Mouse (Mus musculus): Measurements from ENCODE around the gene Akap9.
"Not testable (repeated sequence)": the region's sequence is repeated elsewhere in the genome, so short reads cannot be mapped to it uniquely, and the experiment has no call there.

Gene Akap9

DNA sequence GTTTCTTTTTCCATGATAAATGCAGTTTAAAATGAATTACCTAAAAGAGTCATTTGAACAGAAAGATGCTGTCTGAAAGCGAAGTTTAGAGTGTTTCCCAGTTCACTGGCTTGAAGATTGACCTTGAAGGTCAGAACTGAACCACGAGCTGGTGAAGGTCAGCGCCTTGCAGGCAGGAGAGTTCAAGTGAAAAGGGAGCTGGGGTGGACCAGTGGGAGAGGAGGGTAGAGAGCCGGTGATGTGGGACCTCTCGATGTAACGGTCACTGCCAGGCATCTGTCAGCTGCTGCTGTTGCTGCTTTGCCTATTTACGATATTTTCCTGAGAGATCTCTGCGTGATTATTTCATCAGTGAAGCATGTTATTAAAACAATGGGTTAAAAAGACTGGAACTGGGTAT, 111.5 kb downstream of the Akap9 start:
- no peak for DNase-seq (ENCODE audit: low read depth, low spot score)

DNA sequence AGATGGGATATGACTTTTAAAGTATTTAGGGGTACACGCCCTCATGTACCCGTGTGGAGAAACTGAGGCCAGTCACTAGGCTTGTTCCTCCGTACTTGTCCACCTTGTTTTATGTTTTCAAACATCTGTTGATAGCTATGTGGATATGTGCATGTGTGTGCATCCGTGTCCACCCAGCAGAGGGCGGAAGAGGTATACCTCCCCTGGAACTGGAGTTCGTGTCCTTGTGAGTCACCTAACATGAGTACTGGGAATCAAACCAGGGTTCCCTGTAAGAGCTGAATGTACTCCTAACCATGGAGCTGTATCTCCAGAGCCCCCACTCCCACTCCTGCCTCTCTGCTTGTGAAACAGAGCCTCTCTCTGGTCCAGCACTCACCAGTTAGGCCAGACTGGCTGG, 112.5 kb downstream of the Akap9 start:
- no peak for DNase-seq (ENCODE audit: low read depth, low spot score)

DNA sequence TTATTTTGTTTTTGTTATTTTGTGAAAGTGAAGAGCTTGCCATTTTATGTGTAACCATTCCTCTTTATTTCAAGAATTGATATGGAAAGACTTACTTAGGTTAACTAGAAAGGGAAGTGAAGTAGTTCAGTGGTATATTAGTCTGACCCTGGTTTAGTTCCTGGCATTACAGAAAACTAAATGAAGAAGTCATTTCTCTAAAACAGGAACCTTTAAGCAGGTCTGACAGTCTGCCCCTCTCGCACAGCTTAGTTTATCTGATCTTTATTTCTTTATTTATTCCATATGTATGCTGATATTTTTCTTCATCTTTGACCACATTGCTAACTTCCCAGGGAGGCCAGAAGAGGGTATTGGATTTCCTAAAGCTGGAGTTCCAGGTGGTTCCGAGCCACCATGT, 113.1 kb downstream of the Akap9 start:
- DNase-seq (ENCODE audit: low read depth, low spot score): no peak

DNA sequence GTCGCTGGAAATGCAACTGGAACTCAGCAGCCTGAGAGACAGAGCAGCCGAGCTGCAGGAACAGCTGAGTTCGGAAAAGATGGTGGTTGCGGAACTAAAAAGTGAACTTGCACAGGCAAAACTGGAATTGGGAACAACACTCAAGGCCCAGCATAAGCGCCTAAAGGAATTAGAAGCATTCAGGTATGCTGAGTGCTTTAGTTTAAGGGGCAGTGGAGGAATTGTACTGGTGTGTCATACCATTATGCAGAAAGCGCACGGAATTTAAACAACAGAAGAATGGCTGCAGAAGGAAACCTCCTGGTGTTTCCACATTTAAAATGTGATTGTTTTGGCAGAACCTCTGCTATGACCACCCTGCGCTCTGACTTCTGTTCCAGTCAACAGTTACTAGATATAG, 132.5 kb downstream of the Akap9 start:
- DNase-seq (ENCODE audit: low read depth, low spot score): no peak

DNA sequence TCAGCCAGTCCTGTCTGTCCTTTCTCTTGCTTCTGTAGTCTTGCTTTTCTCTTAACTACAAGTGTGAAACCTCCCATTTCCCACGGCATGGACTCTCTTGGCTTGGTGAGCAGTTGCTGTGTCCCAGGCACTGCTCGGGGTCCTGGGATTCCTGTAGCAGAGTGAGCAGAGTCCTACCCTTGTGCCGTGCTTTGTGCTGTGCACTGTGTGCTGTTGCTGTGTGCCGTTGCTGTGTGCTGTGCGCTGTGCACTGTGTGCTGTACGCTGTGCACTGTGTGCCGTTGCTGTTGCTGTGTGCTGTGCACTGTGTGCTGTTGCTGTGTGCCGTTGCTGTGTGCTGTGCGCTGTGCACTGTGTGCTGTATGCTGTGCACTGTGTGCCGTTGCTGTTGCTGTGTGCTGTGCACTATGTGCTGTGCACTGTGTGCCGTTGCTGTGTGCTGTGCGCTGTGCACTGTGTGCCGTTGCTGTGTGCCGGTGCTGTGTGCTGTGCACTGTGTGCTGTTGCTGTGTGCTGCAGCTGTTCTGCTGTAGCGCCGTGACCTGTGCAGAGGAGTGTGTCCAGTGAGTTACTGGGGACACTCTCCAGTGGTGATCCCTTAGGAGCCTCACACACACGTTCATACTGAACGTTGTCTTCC, 138.7 kb downstream of the Akap9 start:
- no peak for DNase-seq (ENCODE audit: low read depth, low spot score)

DNA sequence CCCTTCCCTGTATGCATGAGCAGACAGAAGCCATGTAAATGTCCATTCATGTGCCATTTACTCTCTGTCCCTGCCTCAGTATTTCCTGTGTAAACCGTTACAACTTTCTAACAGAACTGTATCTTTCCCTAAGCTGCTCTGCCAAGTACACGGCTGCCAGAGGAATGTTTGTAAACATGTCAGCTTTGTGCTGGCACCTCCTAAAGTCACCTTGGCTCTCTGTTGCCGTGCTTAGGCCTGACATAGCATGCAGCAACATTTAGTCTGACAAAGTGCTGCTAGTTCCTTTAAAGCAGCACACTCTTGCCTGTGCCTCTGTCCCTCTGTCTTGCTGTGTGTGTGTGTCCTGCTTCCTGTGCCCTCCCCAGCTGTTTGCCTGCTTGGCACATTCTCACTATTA, 139.3 kb downstream of the Akap9 start:
- DNase-seq (ENCODE audit: low read depth, low spot score): no peak

DNA sequence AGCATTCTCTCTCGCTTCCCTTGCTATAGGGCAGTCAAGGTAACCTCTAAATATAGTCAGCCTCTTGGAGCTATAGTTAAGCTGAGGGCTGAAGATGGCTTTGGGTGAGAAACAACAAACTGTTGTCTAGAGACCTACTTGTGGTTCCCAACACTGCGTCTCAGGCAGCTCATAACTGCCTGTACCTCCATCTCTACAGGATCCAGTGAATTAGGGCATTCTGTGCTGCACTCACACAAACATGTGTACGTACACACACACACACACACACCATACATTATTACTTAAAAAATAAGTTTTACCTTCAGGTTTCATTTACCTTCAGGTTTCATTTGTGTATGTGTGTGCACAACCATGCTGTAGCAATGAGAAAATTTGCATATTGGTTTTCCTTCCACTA, 151.2 kb downstream of the Akap9 start:
- DNase-seq (ENCODE audit: low read depth, low spot score): no peak

DNA sequence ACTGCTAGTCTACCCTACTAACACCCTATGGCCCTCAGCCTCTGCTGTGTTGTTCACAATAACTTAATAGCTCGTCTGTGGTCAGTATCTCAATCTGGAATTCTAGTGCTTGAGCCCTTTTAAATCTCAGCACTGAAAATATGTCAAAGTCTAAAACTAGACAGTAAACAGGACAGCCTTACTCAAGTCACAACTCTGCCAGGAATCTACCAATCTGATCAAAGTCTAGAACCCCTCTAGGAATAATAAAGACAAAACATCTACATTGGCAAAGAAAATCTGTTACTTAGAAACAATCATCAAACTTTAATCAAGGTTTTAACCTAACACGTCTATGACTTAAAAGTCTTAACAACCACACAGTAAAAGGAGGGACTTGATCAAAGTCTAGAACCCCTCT, 153.0 kb downstream of the Akap9 start:
- DNase-seq (ENCODE audit: low read depth, low spot score): no peak

DNA sequence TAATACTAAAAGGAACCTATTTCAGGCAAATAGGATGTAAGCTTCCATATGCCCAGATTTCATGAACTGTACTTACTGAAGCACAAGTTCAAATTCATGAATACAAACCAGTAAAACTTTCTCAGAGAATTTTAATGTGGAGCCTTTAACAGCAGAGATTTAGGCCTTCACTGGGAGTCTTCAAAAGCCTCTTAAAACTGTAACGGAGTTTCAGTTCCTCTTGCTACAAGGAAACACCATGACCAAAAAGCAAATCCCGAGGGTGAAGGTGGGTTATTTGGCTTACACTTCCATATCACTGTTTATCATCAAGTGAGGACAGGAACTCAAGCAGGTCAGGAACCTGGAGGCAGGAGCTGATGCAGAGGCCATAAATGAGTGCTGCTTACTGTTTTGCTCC, 153.7 kb downstream of the Akap9 start:
- no peak for DNase-seq (ENCODE audit: low read depth, low spot score)

DNA sequence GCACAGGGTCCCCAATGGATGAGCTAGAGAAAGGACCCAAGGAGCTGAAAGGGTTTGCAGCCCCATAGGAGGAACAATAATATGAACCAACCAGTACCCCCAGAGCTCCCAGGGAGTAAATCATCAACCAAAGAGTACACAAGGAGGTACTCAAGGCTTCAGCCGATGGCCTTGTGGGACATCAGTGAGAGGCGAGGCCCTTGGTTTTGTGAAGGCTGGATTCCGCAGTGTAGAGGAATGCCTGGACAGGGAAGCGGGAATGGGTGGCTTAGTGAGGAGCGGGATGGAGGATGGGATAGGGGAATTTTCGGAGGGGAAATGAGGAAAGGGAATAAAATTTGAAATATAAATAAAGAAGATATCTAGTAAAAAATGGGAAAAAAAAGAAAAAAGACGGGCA, 157.1 kb downstream of the Akap9 start:
- DNase-seq (ENCODE audit: low read depth, low spot score): no peak

DNA sequence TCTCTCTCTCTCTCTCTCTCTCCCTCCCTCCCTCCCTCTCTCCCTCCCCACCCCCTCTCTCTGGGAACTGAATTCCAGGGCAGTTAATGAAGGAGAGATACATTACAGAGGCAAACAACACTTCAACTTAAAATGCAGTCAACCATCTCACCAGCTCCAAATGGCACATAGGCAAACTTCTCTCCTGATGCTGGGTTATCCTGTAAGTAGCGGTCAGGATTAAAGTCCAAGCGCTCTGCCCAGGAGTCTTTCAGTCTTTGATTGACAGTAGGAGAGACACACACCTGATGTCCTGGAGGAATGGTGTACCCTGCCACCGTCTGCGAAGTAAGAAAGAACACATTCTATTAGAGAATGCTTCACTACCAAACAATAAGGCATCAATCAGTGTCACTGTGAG, 158.5 kb downstream of the Akap9 start:
- DNase-seq (ENCODE audit: low read depth, low spot score): no peak

DNA sequence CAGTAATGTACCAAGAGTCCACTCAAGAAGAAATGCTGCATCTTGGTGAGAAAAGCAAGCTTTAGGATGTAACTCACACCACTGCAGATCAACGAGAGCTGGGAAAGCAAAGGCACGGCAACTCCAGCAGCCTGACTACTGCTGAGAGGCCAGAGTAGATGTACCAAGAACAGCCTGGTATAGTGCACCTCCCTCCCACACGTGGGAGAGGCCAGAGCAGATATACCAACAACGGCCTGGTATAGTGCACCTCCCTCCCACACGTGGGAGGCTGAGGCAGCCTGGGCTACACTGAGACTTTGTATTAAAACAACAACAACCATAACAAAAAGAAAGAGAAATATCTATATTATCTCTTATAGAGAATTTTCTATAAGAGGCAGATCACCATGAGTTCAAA, 160.3 kb downstream of the Akap9 start:
- DNase-seq (ENCODE audit: low read depth, low spot score): no peak

DNA sequence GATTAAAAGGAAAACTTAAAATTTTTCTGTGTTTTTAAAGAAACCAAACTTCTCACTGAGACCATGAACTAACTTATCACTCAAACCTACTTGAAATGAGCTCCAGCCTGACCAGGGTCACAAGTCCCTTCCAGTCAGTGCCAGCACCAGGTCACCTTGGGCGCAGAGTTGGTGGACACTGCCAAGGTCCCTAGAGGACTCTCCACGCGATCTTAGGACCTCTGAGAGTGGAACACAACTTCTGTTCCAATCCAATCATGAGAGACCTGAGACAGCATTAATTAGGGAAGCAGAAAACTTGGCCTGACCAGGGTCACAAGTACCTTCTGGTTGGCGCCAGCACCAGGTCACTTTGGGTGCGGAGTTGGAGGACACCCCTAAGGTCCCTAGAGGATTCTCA, 166.6 kb downstream of the Akap9 start:
- no peak for DNase-seq (ENCODE audit: low read depth, low spot score)

DNA sequence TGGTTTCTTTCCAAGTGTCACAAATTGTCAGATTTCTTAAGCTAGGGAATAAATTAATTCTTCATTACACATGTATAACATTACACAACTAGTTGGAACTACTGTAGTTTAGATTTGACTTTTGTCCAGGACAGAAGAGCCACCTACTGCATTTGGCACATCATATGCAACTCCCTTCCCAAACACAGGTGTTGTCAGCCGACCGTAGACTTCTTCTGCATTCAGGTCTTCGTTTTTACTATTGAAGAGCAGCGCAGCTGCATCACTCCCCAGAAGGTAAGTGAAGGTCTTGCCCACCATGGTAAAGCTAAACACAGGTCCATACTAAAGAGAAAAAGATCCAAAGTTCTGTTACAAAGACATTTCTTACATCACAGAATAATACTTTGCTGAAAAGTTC, 173.2 kb downstream of the Akap9 start:
- no peak for DNase-seq (ENCODE audit: low read depth, low spot score)

DNA sequence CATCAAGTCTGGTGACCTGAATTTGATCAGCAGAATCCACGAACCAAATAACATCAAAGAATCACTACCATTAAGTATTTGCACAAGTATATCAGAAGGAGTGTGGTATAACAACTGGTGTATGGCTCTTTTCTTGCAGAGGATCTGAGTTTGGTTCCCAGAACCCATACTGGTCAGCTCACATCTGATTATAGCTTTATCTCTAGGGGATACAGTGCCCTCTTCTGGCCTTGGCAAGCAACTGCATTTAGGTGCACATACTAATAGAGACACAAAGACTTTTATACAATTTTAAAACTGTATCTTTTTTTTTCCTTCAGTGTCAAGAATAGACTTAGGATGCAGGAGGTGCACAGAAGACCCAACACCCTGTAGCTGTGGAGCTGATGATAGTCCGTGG, 173.9 kb downstream of the Akap9 start:
- no peak for DNase-seq (ENCODE audit: low read depth, low spot score)

DNA sequence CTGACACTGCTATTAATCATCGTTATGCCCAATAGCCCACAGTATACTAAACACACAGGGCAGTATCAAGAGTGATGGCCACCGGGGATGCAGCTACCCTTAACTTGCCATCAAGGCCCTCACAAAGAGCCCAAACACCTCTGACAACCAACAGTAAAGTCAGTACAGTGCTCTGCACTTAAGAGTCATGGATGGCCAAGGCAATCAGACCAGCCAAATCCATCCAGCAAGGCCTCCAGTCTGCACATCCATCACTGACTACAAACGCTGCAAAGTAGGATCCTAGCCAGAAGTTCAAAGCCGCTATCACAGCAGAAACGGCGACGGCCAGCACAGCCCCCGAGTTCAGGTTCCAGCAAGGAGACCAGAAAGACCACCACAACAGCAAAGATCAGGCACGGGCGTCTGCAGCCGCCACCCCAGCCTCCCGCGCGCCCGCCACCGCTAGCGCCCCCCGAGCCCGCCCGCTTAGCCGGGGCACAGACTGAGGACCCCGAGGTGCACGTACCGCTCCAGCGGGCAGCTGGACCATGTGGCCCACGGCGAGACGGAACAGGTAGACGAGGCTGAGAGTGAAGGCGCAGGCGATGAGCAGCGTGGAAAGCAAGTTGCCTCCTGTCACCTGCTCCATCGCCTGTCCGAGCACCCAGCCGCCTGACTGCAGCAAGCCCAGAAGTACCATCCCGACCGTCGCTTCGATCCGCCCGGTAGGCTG, 175.9 kb downstream of the Akap9 start:
- DNase-seq (ENCODE audit: low read depth, low spot score): no peak

DNA sequence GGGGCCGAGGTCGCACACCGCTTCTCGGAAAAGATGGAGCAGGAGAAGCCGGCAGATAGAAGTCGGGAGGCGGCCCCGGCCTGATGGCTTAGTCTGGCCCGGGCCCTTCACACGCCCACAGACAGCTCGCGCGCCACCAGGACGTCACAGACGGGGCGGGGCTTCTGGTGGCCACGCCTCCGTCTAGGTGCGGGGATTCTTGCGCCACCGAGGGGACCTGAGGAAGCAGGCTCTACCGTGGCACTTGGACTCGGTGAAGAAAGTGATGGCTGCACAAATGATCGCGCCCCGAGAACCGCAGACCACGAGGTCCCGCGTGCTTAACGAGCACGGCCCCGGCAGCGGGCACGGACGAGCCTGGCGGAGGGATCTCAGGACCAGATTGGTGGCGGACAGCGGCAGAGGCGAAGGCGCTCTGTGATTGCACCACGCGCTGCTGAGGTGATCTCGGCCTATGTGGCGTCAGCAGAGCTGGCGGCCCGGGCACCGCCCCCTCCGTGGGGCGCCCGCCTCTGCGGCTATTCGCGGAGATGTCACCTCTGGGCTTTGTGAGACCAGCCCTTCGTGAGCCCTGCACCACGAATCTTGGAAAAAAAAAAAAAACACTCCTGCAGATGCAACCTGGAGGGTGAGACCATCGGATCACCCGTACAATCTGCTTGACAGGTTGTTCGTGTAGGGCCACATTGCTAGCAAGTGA, 176.6 kb downstream of the Akap9 start, which contains the start of gene Cyp51:
TSS of gene Cyp51 (minus strand) at position 406 of the 700 bp plus-strand sequence.
- DNase-seq (ENCODE audit: low read depth, low spot score): peak; percentile 94

DNA sequence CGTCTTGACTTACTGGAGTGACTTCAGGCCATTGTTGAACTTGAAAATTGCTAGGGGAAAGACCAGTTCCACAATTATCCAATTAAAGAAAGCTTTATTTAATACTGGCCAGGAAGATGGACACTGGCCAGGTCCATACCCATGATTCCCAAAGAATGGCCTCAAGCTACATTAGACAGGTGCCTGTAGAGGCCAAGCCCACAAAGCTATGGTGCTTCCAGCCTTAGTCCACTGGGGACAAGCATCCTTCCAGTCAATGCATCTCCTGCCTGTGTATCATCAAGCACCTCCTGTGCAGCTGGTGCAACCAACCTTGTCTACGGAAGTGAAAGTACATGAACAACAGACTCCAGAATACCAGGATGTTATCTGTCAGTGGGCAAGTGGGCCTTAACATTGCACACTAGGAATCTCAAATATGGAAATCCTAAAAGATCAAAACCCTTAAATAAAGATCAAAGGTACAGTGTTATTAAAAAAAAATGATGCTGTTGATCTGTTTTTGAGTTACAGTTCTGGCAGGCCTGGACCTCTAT, 177.9 kb downstream of the Akap9 start:
- no peak for DNase-seq (ENCODE audit: low read depth, low spot score)

DNA sequence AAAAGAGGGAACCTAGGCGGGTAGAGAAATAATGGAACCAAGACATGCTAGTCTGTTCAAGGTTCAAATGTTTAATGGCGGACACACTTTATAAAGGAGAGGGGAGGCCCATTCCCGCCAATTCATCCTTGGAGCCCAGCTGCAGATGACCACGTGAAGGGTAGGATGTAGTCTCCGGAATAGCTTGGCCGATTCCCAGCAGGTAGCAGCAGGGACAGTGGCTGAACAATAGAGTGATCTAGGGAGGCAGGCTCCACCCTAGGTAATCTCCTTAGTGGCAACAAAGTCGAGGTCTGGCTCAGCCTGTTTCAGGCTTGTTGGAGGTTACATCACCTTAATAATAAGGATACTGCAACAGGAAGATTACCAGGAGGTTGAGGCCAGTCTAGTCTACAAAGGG, 179.2 kb downstream of the Akap9 start:
- DNase-seq (ENCODE audit: low read depth, low spot score): not testable (repeated sequence)

DNA sequence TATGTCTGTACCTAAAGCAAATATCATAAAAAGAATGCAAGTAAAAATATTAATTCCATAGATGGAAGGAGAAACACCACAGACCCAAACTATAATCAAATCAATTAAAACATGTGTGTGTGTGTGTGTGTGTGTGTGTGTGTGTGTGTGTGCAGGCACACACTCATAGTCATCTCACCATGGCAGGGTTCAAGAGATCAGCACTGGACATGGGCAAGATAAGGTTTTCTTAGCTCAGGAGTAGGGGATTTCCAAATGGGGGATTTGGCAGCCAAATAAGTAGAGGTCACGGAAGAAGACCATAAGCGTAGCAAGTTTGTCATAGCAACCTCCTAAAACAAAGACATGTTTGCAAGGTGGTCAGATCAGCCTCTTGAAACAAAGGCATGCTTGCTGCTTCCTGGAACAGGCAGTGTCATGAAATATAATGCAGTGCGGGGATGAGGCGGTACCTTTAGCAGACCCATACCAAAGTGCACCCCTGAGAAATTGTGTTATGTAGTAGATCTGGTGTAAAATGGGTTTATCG, 184.8 kb downstream of the Akap9 start:
- DNase-seq (ENCODE audit: low read depth, low spot score): no peak

All from retina, adult 2 months (tissue).